In genomic region chr11:54755148-54755664, GRCm38 (mm10) we compare ENCODE assay signal across 14 mouse cellular contexts. TPM values are rescaled to one million over a fixed set of nuclear protein-coding genes. Genes with fewer than 3 reads are reported as not detected.
DNase-seq lines count a peak whose midpoint lies in the region; ATAC-seq and TF ChIP-seq lines count a peak whose summit lies in the region.
"Had no signal": no experiment of that assay in that cellular context is flagged by ENCODE, and none has a peak within 500 bp of the region (broad histone marks: within the 10 kb centered on the region; RNA-seq: fewer than 3 reads in every experiment).

No protein-coding gene starts in this region.

- H3K4me3 ChIP-seq in gastrocnemius, adult 2 months, result no peak overlapping the region
- no peak overlapping the region for H3K4me3 ChIP-seq in forebrain, embryonic 14.5 days (ENCODE audit: low read depth, low read length)
- H3K4me3 ChIP-seq in macrophage (ENCODE audit: inconsistent target), result no peak overlapping the region
- H3K4me3 ChIP-seq in thymus, adult 2 months (ENCODE audit: control insufficient read depth, insufficient read depth, low read length), result no peak overlapping the region
- H3K4me3 ChIP-seq in stomach, postnatal 0 days (ENCODE audit: low read depth, low read length), result no peak overlapping the region
- H3K4me3 ChIP-seq: embryonic facial prominence, embryonic 15.5 days had no signal

- peaks cover 9% of the 10 kb centered on the region; the same call in 1 of the 2 replicates for H3K36me3 ChIP-seq in forebrain, embryonic 14.5 days (ENCODE audit: control insufficient read depth, insufficient read depth, low read length)
- peaks cover 24% of the 10 kb centered on the region; the same call in 1 of the 2 replicates for H3K36me3 ChIP-seq in macrophage (ENCODE audit: inconsistent target)
- H3K36me3 ChIP-seq in thymus, adult 2 months (ENCODE audit: control insufficient read depth, insufficient read depth, low read length), result peaks cover 51% of the 10 kb centered on the region
- H3K36me3 ChIP-seq in stomach, postnatal 0 days (ENCODE audit: control insufficient read depth, insufficient read depth, low read length), result no peaks in the 10 kb centered on the region; the same call in 1 of the 2 replicates

- 35% methylated on average over 5 of the region's 5 CpGs for WGBS in forebrain, embryonic 14.5 days
- WGBS in macrophage (ENCODE audit: missing documents), result 50% methylated on average over 5 of the region's 5 CpGs
- 69% methylated on average over 5 of the region's 5 CpGs for WGBS in thymus, adult 2 months
- 77% methylated on average over 5 of the region's 5 CpGs for WGBS in stomach, postnatal 0 days

- intact Hi-C loops in gastrocnemius, adult 2 months (cut with DNase I), result no loop called here

- H3K9me3 ChIP-seq in forebrain, embryonic 14.5 days (replicated peaks; ENCODE audit: control insufficient read depth, low read length), result no peaks in the 10 kb centered on the region
- no peaks in the 10 kb centered on the region for H3K9me3 ChIP-seq in stomach, postnatal 0 days (ENCODE audit: control insufficient read depth, low read length)
- H3K9me3 ChIP-seq: embryonic facial prominence, embryonic 15.5 days had no signal

- peak overlapping the region; percentile 21 for H3K9ac ChIP-seq in forebrain, embryonic 14.5 days (ENCODE audit: low read length)
- no peak overlapping the region for H3K9ac ChIP-seq in stomach, postnatal 0 days (ENCODE audit: low read length)
- H3K9ac ChIP-seq: embryonic facial prominence, embryonic 15.5 days; lung, embryonic 14.5 days had no signal

- ATAC-seq in forebrain, embryonic 14.5 days, result no peak
- no peak for ATAC-seq in stomach, postnatal 0 days (ENCODE audit: low FRiP score, low TSS enrichment)

- TF ChIP-seq POLR2A in thymus, adult 2 months (IDR thresholded peaks at IDR 0.05; ENCODE audit: control insufficient read depth, extremely low read depth, insufficient read depth, low read length, poor library complexity), result no peak

- no peak for DNase-seq in gastrocnemius, adult 2 months
- DNase-seq in gastrocnemius, postnatal 10 days, result no peak
- DNase-seq in 3T3-L1 (ENCODE audit: low read depth, low spot score), result peak; percentile 47
- DNase-seq in forebrain, embryonic 14.5 days (ENCODE audit: low spot score), result peak; percentile 19
- DNase-seq in c-Kit-positive CD71-positive TER-119-positive erythroid progenitor cells, embryonic 14.5 days (ENCODE audit: low spot score), result no peak
- no peak for DNase-seq in thymus, adult 2 months
- DNase-seq in stomach, postnatal 0 days (ENCODE audit: low spot score), result no peak
- DNase-seq: cerebellum, adult 18-20 months; gastrocnemius, postnatal 14 days; kidney, postnatal 25 days; lung, embryonic 14.5 days; right cerebral cortex, postnatal 25 days had no signal

- TF ChIP-seq EP300 in stomach, postnatal 0 days (optimal IDR thresholded peaks at IDR 0.05), result no peak

- H3K79me2 ChIP-seq in macrophage (ENCODE audit: inconsistent target), result peaks cover 100% of the 10 kb centered on the region

- H3K4me1 ChIP-seq in forebrain, embryonic 14.5 days (ENCODE audit: control insufficient read depth, insufficient read depth, low read length), result peaks cover 26% of the 10 kb centered on the region
- H3K4me1 ChIP-seq in thymus, adult 2 months (replicated peaks; ENCODE audit: control insufficient read depth, insufficient read depth, low read length), result peaks cover 4% of the 10 kb centered on the region; the same call in 1 of the 2 replicates
- no peaks in the 10 kb centered on the region for H3K4me1 ChIP-seq in stomach, postnatal 0 days (replicated peaks; ENCODE audit: control insufficient read depth, insufficient read depth)
- H3K4me1 ChIP-seq: embryonic facial prominence, embryonic 15.5 days had no signal

- TF ChIP-seq CTCF in gastrocnemius, adult 2 months (IDR thresholded peaks at IDR 0.05), result no peak
- TF ChIP-seq CTCF in thymus, adult 2 months (IDR thresholded peaks at IDR 0.05; ENCODE audit: borderline replicate concordance, control insufficient read depth, extremely low read depth, insufficient read depth, low read length, poor library complexity), result no peak
- no peak for TF ChIP-seq CTCF in stomach, postnatal 0 days (IDR thresholded peaks at IDR 0.05; ENCODE audit: low read depth)

- peak overlapping the region; percentile 77 for H3K27ac ChIP-seq in gastrocnemius, adult 2 months
- H3K27ac ChIP-seq in forebrain, embryonic 14.5 days (ENCODE audit: low read depth, low read length), result peak overlapping the region; percentile 92
- peak overlapping the region; percentile 28 for H3K27ac ChIP-seq in macrophage
- no peak overlapping the region for H3K27ac ChIP-seq in thymus, adult 2 months (ENCODE audit: control insufficient read depth, insufficient read depth, low read length)
- H3K27ac ChIP-seq in stomach, postnatal 0 days (replicated peaks), result no peak overlapping the region
- H3K27ac ChIP-seq: embryonic facial prominence, embryonic 15.5 days had no signal

- no peaks in the 10 kb centered on the region for H3K27me3 ChIP-seq in forebrain, embryonic 14.5 days (replicated peaks; ENCODE audit: control insufficient read depth, insufficient read depth, low read length)
- H3K27me3 ChIP-seq in thymus, adult 2 months (ENCODE audit: control insufficient read depth, insufficient read depth, low read length), result no peaks in the 10 kb centered on the region
- no peaks in the 10 kb centered on the region for H3K27me3 ChIP-seq in stomach, postnatal 0 days (ENCODE audit: control insufficient read depth, insufficient read depth, low read length)
- H3K27me3 ChIP-seq: embryonic facial prominence, embryonic 15.5 days had no signal

- peak overlapping the region; percentile 29; the same call in 1 of the 2 replicates for H3K4me2 ChIP-seq in forebrain, embryonic 14.5 days (ENCODE audit: low read length)
- no peak overlapping the region for H3K4me2 ChIP-seq in stomach, postnatal 0 days (replicated peaks; ENCODE audit: low read depth)
- H3K4me2 ChIP-seq: embryonic facial prominence, embryonic 15.5 days; lung, embryonic 14.5 days had no signal

RNA-seq across cellular contexts. Expression of gene Cdc42se2, which starts 32.3 kb away (rescaled TPM):
- 10 to 100 TPM; 14.4 to 19.6 TPM for total RNA-seq in gastrocnemius, adult 2 months (2021)
- total RNA-seq in gastrocnemius, postnatal 10 days (2021), result 10 to 100 TPM; 22.1 to 22.5 TPM
- 221 and 226 TPM in 2 replicates for polyA plus RNA-seq in forebrain, embryonic 14.5 days (2014; fragmentation: Nextera tagmentation; extraction: Ambion mirVana)
- total RNA-seq in macrophage (2018; cell fraction: chromatin; rRNA removed), result 100 to 1,000 TPM in 4 of 26 experiments, 10 to 100 TPM in 22; 50.1 to 117 (median 79.7) TPM
- 100 to 1,000 TPM; 114 to 154 (median 137) TPM for total RNA-seq in macrophage (2018; cell fraction: cytosol; rRNA removed)
- 100 to 1,000 TPM in 19 of 26 experiments, 10 to 100 TPM in 7; 83.4 to 166 (median 117) TPM for total RNA-seq in macrophage (2018; cell fraction: nucleus; rRNA removed)
- polyA plus RNA-seq in macrophage (2018), result 72.7 to 141 TPM (median 127 TPM) in 3 replicates
- 122 and 127 TPM in 2 replicates for polyA plus RNA-seq in thymus, adult 2 months (2012; rRNA removed)
- 30.6 and 32.3 TPM in 2 replicates for polyA plus RNA-seq in stomach, postnatal 0 days (2015; fragmentation: Nextera tagmentation; extraction: Ambion mirVana)

Comparison
In these comparisons a context has a peak if more than half of its experiments do, and no peak if none do; other contexts are left out.
1. DNase-seq: peak in 3T3-L1 (single experiment) and forebrain, embryonic 14.5 days (single experiment); none in gastrocnemius, adult 2 months (single experiment), gastrocnemius, postnatal 10 days (single experiment), c-Kit-positive CD71-positive TER-119-positive erythroid progenitor cells, embryonic 14.5 days (single experiment), thymus, adult 2 months (single experiment) and stomach, postnatal 0 days (single experiment).
2. H3K27ac ChIP-seq: peak in gastrocnemius, adult 2 months (single experiment), forebrain, embryonic 14.5 days (single experiment) and macrophage (single experiment); none in thymus, adult 2 months (single experiment) and stomach, postnatal 0 days (single experiment).